Mouse (Mus musculus) adrenal gland, postnatal 25 days (tissue): ENCODE results near the gene Agbl5. TPM values are rescaled to one million over a fixed set of nuclear protein-coding genes. Genes with fewer than 3 reads are reported as not detected.

ENCODE experiments used
- DNase-seq: peaks from one replicate; pipeline ENCODE4 v3.0.0; 2021; ENCODE audit warnings: mixed read lengths
- total RNA-seq: library from RNA; stranded (reverse); gene quantifications from 2 replicates; pipeline ENCODE4 v1.2.3, GENCODE M21; 2021

The Agbl5 gene
- total RNA-seq, 1 experiment from 2014 or later, result 17.3 TPM

DNA sequence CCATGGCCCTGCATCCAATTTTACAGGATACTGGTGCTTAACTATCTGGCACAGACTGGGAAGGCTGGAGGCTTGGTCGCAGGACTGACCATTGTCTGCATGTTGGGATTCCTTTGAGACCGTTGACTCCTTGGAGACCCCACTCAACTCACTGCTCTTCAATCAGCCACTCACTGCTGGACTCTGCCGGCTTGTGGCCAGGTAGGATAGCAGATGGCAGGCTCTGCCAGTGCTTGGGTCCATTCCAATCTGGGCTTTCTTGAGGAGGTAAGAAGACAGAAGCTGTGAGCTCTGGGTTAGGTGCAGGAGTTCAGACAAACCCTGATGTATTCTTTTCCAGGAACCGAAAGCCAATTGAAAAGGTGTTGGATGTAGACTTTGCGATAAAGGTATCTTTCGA lies 65.6 kb downstream of the Agbl5 start:
- DNase-seq, result no peak

DNA sequence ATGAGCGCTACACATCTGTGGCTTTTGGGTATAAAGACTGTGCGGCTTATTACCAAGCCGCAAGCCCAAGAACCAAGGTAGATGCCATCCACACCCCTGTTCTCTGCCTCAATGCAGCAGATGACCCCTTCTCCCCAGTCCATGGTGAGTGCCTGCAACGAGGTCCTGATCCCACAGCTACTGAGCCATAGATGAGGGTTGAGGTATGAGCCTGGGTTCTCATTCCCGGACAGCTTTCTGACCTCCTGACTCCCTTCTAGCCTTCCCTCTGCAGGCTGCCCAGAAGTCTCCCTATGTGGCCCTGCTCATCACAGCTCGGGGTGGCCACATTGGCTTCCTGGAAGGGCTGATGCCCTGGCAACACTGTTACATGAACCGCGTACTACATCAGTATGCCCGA lies 66.1 kb downstream of the Agbl5 start:
- no peak for DNase-seq

DNA sequence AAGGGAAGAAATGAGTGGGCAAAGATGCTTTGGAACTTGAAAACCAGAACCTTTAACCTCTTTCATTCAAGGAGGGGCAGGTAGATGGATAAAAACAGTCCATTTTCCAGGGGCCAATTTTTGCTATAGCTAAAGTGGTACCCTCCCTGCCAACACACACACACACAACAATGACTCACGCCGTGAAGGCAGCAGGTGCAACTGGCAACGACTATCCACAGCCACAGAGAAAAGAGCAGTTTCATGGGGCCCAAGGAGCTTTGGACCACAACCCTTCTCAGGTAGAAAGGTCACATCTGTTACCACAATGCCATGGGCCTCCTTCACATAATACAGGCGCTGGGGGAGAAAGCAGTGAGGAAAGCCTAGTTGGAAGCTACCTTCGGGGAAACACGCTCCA lies 67.3 kb downstream of the Agbl5 start:
- no peak for DNase-seq

Other genes starting within 250 kb of the Agbl5 start
- 51.4 and 52.6 TPM in 2 replicates for gene Slc35f6, start 240.8 kb upstream of the Agbl5 start, total RNA-seq
- gene Cenpa, start 221.9 kb upstream of the Agbl5 start, total RNA-seq, result 15.1 and 19.2 TPM in 2 replicates
- gene Dpysl5, start 177.1 kb upstream of the Agbl5 start, total RNA-seq, result 0.57 and 1.3 TPM in 2 replicates
- gene Mapre3, start 74.1 kb upstream of the Agbl5 start, total RNA-seq, result 51.8 and 62.9 TPM in 2 replicates
- gene Tmem214, start 20.7 kb upstream of the Agbl5 start, total RNA-seq, result 49.2 and 52.8 TPM in 2 replicates
- gene Ost4, start 19.1 kb downstream of the Agbl5 start, total RNA-seq, result 190 and 207 TPM in 2 replicates
- gene Emilin1, start 24.7 kb downstream of the Agbl5 start, total RNA-seq, result 41.3 and 57.2 TPM in 2 replicates
- gene Khk, start 32.7 kb downstream of the Agbl5 start, total RNA-seq, result 28.5 and 58.5 TPM in 2 replicates
- gene Cgref1, start 56.9 kb downstream of the Agbl5 start, total RNA-seq, result 1.0 TPM in 1 of 2 replicates, not detected in the other
- gene Preb, start 71.7 kb downstream of the Agbl5 start, total RNA-seq, result 131 TPM in 2 replicates
- gene Tcf23, start 80.0 kb downstream of the Agbl5 start, total RNA-seq, result 0.70 and 1.3 TPM in 2 replicates
- 136 and 139 TPM in 2 replicates for gene Atraid, start 159.6 kb downstream of the Agbl5 start, total RNA-seq
- gene Slc5a6, start 160.2 kb downstream of the Agbl5 start, total RNA-seq, result 26.4 and 32.1 TPM in 2 replicates
- gene Cad, start 166.1 kb downstream of the Agbl5 start, total RNA-seq, result 28.3 and 29.1 TPM in 2 replicates
- not detected in 2 replicates for gene Dnajc5g, start 217.6 kb downstream of the Agbl5 start, total RNA-seq
- gene Slc30a3, start 219.5 kb downstream of the Agbl5 start, total RNA-seq, result not detected in 2 replicates
- gene Trim54, start 228.0 kb downstream of the Agbl5 start, total RNA-seq, result not detected in 2 replicates